Mouse (Mus musculus): ENCODE measurements around the gene Hsd17b12.

The Hsd17b12 gene

GRCm38 (mm10) chr2:94066540-94067135 lies 91.1 kb downstream of the Hsd17b12 start:
- DNase-seq = no peak

- peak; percentile 35 to 54 for DNase-seq
These were observed 91.6 kb downstream of the Hsd17b12 start for GRCm38 (mm10) chr2:94066120-94066519.

GRCm38 (mm10) chr2:94062791-94063190 lies 95.0 kb downstream of the Hsd17b12 start:
- no peak for DNase-seq

GRCm38 (mm10) chr2:94059459-94059858 lies 98.3 kb downstream of the Hsd17b12 start:
- peak; percentile 60 to 85 for DNase-seq

- DNase-seq = peak; percentile 51 to 60
These were observed 103.0 kb downstream of the Hsd17b12 start for GRCm38 (mm10) chr2:94054813-94055212.

- no peak for DNase-seq
These were observed 105.8 kb downstream of the Hsd17b12 start for GRCm38 (mm10) chr2:94051952-94052351.

GRCm38 (mm10) chr2:94050901-94051300 lies 106.9 kb downstream of the Hsd17b12 start:
- DNase-seq = no peak

- no peak for DNase-seq
These were observed 108.1 kb downstream of the Hsd17b12 start for GRCm38 (mm10) chr2:94049471-94050176.

- DNase-seq = no peak
These were observed 108.9 kb downstream of the Hsd17b12 start for GRCm38 (mm10) chr2:94048733-94049470.

GRCm38 (mm10) chr2:94048271-94048670 lies 109.5 kb downstream of the Hsd17b12 start:
- DNase-seq = no peak

GRCm38 (mm10) chr2:94045411-94046090 lies 112.2 kb downstream of the Hsd17b12 start:
- no peak for DNase-seq

GRCm38 (mm10) chr2:94044174-94044573 lies 113.6 kb downstream of the Hsd17b12 start:
- no peak for DNase-seq

- DNase-seq = no peak
These were observed 114.1 kb downstream of the Hsd17b12 start for GRCm38 (mm10) chr2:94043662-94044061.

GRCm38 (mm10) chr2:94042461-94042860 lies 115.3 kb downstream of the Hsd17b12 start:
- peak in 1 of 2 experiments; percentile 35 for DNase-seq

GRCm38 (mm10) chr2:94040391-94041125 lies 117.2 kb downstream of the Hsd17b12 start:
- DNase-seq = no peak

- peak; percentile 47 to 82 for DNase-seq
These were observed 122.1 kb downstream of the Hsd17b12 start for GRCm38 (mm10) chr2:94035428-94036331.

- DNase-seq = no peak
These were observed 127.2 kb downstream of the Hsd17b12 start for GRCm38 (mm10) chr2:94030602-94031001.

- DNase-seq = no peak
These were observed 133.1 kb downstream of the Hsd17b12 start for GRCm38 (mm10) chr2:94024637-94025036.

- DNase-seq = peak; percentile 92 to 93
These were observed 147.2 kb downstream of the Hsd17b12 start, which contains the start of gene Alkbh3 for GRCm38 (mm10) chr2:94010335-94011291. Alkbh3 (minus strand) TSS chr2:94010807.

GRCm38 (mm10) chr2:94002331-94002730 lies 155.4 kb downstream of the Hsd17b12 start:
- peak; percentile 80 to 95 for DNase-seq

All from kidney, postnatal 36 days (tissue).